Mouse (Mus musculus) cerebellum, postnatal 10 days (tissue): ENCODE data around the gene Arhgap24.

Experiments used
- DNase-seq, 2 experiments: peaks; one replicate each; pipeline ENCODE4 v3.0.0; 2021; ENCODE audit warnings: mixed read lengths in 2 of 2

The Arhgap24 gene

DNA sequence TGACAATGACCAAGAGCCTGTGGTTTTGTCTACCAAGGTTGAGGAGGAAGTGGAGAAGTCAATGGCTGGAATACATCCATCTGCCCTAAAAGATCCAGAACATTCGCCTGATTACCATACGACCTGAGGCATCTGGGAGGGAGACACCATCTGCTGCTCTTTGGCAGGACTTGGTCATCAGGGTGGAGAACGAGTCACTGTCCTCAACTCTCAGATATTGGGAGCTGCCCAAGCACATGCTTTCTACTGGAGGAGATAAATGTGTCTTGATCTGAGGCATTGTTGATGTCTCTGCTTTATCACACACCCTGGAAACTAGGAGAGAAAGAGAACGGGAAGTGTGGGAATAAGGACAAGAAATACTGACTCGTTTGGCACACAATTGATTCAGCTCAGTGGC lies 206.5 kb downstream of the Arhgap24 start:
- peak; percentile 79 to 82 for DNase-seq

DNA sequence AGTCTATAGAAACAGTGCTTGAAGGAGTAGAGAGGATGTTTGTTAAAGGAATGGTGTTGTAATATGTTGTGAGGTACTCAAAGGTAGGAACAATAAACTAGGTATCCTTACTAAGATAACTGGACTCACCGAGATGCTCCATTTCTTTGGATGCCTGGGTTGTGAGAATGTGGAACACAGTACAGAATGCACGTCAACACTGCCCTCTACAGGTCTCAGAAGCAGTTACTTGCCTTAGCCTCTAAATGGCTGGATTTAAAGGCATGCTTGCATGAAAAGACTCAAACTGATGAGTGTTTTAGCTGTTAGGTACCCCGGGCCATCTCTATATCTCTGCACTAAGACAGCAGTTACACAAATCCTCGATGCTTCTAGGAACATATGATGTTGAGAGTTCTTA lies 211.3 kb downstream of the Arhgap24 start:
- peak; percentile 83 to 89 for DNase-seq

DNA sequence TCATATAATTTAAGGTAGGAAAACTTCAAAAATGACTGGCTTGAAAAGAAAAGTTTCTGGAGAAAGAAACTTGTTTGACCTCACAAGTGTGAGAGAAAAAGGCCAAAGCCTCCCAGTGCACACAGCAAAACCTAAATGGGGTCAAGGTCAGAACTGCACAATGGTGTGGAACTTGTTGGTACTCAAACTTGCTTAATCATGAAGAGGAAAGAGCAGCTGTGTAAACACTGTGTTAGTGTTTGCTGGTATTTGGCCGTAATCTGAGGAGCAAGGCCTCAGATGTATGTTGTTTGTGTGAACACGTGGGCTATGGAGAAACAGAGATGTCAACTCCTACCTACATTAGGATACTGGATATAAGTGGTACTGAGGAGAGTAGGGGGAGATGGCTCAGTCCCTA lies 212.0 kb downstream of the Arhgap24 start:
- DNase-seq = no peak

DNA sequence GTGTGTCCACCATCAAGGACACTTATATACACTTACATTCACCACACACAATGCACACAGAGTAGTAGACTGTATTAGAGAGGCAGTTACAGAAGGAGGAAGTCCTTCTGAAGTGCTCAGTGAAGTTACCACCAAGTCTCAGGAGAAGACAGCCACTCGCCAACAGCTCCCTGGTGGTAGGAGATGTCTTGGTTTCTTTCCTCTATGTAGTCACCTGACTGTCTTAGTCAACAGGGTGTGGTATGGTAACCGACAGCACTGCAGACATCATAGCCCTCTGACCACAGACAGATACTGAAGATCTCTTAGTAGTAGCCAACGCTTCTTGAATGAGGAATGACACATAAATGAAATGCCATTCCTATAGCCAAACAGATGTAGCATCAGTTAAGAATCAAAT lies 212.7 kb downstream of the Arhgap24 start:
- no peak for DNase-seq

DNA sequence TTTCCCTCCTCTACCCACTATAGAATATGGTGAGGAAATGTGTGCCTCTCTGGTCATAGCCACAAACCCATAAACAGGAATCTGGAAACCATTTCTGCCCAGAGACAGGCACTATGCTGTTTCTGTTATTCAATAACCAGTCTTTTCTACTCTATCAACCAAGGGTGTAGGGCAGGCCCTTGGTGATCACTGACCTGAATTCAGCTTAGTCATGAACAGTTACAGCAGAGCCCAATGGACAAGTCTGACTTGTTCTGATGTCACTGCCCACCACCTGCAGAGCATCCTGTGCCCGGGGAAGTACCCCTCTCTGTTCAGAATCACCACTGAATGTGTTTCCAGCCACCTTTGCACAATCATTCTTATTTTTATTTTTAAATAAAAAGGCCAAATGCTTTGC lies 216.6 kb downstream of the Arhgap24 start:
- no peak for DNase-seq

DNA sequence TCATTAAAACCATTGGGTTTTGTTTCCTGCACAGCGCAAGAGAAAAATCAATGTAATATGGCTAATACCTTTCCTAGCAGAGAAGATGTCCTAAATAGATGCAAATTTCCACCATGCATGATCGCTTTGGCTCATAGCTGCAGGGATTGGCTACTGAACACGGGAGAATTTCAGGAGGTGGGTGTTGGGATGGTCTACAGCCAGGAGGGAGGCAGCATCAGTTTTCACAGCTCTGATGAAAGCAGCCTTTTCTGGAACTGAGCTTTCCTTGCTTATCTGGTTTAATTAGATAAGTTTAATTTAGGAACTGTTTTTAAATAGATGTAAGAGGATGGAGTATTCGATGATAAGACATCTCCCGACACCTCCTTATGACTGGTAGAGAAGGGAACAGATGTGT lies 217.2 kb downstream of the Arhgap24 start:
- peak in 1 of 2 experiments; percentile 29 for DNase-seq

DNA sequence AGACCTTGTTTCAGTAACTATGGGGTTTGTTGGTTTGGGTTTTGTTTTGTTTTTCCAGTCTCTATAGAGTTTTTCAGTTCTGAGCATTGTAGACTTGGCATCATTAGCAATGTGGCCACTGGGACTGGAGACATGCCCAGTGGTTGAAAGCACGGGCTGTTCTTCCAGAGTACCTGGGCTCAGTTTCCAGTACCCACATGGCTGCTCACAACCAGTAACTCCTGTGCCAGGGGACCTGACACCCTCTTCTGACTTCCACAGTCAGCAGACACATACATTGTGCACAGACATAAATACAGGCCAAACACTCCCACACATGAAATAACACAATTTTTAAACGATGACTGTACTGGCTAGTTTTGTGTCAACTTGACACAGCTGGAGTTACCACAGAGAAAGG lies 217.7 kb downstream of the Arhgap24 start:
- DNase-seq = peak in 1 of 2 experiments; percentile 28

DNA sequence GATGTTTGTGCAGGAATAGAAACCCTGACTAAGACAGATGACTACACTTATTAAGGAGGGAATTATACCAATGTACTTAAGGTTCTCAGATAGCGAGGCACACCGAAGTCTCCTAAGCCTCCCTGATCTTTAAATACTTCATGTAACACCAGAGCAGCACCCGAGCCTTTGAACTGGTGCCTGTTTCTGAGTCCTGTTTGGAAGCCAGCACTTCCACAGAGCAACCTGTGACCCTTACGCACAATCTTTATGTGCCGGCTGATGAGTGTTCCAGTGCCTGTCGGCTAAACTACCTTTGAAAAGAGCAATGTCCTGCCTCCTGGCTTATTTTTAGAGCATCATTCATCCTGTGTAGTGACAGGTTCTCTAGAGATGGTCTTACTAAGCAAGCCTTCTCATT lies 221.4 kb downstream of the Arhgap24 start:
- DNase-seq = no peak

DNA sequence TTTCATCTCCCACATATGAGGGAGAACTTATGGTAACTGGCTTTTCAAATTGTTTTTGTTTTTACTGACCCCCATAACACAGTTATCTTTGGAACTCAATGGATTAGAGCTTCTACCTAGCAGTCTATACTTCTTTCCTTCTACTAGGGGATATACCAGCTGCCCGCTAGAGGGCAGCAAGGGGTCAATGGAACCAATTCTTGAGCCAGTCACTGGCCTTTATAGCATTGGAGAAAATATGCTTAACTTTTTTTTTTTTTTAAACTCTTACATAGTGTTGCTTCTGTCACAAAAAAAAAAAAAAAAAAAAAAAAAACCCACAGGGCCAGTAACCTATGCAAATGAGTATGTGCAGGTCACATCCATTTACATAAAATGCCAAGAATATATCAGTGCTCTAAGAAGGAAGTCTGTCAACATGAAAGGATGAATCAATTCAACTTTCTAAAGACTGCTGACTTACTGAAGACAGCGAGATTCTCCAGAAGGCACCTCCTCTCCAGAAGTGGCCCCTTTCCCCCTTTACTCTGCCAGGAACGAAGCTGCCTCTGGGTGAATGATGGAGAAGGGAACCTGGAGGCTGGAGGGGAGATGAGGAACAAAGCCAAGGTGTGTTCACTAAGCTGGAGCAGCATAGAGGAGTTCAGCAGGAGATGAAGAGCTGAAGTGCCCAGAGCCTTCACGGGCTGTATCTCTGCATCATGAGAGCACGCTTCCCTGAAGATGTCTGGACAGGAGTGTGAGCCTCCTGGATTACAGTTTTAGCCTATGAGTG lies 222.3 kb downstream of the Arhgap24 start:
- peak; percentile 90 for DNase-seq

DNA sequence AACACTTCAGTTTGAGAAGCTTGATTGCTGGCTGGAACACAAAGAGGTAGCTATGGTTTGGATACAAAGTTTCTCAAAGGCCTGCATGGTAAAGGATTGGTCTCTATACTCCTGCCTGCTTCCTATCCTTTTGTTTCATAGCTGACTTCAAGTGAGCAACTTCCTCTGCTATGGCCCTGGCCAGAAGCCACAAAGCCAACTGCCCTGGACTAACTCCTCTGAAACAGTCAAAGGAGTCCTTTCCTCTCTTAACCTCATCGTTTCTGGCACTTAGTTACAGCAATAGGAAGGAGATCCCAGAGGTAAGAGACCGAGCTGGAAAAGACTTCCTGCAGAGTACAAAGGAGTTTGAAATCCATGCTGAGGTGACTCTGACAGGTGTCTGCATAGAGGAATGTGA lies 224.0 kb downstream of the Arhgap24 start:
- DNase-seq = no peak

DNA sequence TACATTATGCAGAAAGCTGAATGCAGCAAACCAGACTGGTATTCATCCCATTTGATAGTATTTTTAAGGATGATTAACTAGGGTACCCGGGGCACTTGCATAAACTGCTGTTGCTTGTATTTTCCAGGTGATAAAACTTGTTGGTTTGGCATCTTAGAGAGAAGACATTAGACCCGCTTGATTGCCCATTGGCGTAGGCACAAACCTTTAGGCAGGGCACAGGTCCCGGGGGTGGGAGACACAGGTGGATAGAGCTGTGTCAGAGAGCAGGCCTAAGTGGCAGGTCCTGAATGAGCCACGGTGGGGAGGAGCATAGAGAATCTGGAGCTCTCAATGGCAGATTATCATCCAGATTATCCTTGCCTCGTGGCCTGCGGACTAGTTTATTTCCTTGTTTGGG lies 229.1 kb downstream of the Arhgap24 start:
- DNase-seq = no peak

DNA sequence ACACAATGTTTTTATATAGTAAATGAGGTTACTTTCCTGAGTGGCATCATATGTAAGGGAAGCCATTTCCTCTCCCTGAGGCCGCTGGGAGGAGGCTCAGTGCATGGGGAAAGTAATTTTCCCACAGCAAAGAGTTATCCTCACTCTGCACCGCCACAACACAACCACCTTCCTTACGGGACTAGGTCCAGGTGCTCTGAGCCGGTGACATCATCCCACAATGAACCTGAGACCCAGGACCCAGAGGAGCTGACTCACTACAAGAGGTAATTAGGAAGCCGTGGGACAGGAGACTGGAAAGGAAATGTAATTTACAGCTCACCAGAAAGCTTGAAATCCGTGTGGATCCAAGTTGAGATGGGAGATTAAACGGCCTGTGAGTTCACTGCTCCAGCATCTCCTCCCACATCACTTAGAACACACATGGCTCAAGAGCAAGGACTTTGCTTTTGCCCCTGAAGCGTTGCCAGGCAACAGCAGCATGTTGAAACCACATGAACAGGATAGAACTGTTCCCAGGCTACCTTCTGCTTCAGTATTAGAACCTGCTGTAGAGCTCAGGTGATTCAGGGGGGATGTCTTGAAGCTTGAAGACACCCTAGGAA lies 238.3 kb downstream of the Arhgap24 start:
- peak; percentile 15 to 16 for DNase-seq

DNA sequence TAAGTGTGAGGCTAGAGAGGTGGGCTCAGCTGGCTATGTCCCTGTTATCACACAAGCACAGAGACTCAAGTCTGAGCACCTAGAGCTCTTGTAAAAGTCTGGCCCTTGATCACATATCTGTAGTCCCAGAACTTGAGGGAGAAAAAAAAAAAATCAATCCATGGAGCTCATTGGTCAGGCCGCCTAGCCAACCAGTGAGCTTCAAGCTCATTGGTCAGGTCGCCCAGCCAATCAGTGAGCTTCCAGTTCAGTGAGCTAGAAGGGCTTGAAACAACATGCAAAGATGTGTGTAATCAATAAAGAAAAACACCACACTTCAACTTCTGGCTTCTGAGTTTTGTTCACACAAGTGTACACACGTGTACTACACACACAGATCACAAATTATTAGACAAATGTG lies 242.4 kb downstream of the Arhgap24 start:
- DNase-seq = no peak

DNA sequence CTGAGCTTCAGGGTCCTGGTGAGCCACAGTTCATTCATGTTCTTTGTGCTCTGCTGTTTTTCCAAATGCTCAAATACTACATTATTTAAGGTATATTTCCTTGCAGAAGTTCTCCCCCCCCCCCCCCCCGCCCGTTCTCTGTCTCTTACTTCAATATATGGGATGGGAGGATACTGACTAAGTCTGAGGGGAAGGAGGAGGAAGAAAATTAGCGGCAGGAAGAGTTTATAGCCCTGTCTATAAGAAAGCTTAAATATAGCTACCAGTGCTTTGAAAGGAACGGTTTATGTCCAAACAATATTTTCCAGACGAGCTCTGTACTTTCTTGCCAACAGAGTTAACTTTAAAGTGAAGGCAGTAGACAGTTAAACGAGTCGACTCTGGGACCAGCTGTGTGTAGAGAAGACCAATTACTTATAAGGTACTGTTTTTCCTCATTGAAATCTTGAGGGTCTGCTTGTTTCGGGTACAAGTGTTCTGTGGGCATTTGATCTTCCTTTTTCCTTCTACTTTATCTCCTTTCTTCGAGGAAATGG lies 243.7 kb downstream of the Arhgap24 start:
- no peak for DNase-seq

DNA sequence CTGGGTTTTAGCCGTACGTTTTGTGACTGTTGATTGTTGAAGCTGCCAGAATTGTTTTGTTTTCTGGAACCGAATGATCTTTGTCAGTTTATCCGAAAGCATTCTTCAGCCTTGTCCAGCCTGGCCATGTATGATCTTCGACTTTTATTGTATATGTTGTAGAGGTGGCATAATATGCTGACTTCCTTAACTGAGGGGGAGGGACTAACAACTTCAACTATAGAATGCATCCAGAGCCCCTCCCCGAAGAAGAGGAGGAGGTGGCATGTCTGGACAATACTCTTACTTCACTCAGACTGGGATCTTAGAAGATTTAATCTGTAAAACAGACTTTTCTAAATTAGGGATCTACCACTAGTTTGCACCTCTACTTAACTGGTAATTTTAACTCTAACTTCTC lies 244.2 kb downstream of the Arhgap24 start:
- no peak for DNase-seq

DNA sequence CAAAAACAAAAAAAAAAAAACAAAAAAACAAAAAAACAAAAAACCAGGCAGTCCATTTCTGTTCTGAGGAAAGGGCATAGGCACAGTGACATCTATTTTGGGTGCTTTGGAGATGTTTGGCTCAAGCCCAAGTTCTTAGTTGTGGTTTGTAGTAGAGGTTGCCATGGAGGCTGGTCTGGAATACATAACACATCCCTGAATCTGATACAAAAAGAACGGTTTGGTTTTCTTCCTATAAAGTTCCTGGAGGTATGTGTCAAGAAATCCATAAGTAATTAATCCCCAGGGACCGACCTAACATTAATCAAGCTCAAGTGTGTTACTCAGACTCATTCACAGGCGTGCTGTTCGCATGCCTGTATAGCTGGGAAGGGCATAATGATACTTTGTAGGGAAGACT lies 245.8 kb downstream of the Arhgap24 start:
- DNase-seq = no peak

DNA sequence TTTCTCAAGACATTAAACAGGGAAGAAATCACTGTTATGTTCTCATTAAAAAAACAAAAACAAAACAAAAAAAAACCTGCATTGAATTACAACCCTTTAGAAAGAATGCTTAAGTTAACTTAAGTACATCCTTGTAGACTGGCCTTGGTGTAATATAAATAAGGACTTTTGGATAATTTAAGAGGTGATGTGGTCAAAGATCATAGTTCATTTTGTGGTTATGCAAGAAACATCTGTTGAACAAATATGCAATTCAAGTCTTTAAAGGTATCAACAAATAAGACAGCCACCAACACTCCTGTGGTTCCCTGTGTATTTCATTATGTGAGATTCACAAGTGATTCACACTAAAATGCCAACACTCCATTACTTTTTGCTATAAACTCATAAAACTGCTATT lies 247.3 kb downstream of the Arhgap24 start:
- DNase-seq = no peak

DNA sequence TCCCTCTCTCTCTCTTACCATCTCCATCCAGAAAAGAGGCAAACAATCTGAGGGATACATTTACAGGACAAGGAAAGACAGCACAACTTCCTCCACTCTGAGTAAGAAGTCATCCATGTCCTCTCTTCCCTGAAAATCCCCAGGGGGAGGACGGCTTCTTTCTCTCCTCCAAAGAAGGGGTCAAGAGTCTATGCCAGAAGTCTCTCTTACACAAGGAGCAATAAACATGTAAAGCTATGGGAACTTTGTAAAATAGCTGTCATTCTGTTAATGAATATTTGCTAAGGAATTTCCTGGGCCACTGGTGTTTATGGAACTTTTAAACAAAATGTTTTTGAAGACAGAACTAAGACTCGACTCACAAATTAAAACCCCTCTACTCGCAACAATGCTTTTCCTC lies 248.3 kb downstream of the Arhgap24 start:
- no peak for DNase-seq

DNA sequence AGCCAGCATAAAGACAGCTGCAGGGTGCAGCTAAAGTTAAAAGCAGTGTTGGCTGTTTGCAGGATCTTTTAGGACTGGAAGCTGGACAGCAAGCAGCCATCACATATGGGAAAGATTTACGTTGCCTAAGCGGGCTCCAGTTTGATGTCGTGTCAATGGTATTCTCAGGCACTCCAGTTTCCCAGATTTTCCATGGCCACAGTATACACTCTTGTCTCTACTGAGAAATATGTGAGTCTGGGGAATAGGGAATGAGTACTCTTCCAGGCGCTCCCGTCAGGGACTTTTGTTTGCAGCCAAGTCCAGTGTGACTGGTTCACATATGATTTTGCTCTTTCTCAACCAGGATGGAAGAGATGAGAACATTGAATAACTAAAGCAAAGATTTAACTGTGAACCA lies 254.9 kb downstream of the Arhgap24 start:
- DNase-seq = no peak

DNA sequence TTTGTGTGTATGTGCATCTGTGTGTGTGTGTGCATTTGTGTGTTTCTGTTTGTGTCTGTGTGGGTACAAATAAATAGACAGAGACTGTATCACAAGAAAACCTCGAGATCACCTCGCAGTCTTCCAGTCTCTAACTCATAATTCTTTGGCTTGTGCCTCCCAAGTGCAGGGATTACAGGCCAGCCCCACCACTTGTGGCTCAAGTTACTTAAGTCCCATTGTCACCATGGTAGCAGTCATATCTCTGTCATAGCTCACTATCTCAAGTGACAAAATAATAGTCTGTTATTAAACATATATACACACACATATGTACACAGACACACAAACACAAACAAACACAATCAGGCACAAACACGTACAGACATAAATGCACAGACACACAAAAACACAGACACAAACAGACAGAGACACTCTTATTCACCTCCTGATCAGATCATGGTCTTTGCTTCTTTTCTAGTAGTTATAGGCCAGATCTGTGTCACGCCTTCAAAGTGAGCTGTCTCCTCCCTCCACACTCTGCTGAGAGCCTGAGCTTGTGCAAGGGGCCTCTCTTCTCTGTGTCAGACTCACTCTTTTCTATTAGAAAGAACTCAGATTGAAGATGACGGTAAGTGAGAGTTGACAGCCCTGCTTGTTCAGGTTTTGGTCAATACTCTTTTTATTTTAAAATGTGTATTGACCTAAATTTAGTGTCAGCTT lies 261.5 kb downstream of the Arhgap24 start:
- DNase-seq = no peak

DNA sequence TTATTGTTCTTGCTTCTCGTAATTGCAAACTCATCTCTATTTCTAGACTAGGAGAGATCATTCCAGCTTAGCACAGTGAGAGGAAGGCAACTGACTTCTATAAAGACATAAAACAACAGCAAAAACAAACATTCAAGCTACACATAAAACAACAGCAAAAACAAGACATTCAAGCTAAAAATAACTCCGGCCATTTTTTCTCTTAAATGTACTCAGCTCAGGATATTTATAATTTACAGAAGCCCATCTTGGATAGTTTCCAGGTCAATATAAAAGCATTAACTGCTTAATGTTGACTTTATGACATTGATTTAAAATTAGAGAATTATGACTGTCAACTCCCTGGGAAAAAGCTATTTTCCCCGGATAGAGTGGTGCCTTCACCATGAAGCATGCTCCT lies 262.2 kb downstream of the Arhgap24 start:
- no peak for DNase-seq

DNA sequence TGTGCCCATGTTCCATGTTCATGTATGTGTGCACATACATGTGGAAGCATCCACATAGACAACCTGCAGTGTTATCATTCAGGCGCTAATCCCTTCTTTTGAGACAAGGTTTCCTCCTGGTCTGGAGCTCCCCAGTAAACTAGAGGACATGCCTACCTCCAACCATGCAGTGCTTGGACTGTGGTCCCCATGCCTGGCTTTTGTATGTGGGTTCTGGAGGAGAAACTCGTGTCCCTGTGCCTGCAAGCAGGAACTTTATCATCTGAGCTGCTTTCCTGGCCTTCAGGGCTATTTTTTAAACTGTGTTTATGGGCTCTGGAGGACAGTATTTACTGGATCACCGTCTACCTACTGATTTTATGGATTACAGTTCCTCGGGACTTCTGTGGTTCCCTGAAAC lies 262.9 kb downstream of the Arhgap24 start:
- DNase-seq = no peak

DNA sequence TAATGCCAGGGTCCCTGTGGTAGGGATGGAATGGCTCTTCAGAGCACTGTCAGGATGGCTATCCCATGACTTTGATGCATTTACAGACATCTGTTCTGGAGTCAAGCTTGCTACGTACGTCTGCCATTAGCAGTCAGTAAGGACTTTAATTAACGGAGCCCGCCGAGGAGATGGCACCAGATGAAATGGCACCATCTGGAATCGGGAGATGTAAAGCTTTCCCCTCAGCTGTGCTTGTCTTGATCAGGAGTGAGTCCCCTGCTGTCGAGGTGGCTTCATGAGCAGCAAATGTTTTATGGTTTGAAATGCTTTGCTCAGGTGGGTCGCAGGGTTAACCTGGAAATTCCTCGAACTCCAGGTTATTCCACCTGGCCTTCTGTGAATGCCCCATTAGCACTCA lies 267.0 kb downstream of the Arhgap24 start:
- DNase-seq = peak; percentile 21 to 57

DNA sequence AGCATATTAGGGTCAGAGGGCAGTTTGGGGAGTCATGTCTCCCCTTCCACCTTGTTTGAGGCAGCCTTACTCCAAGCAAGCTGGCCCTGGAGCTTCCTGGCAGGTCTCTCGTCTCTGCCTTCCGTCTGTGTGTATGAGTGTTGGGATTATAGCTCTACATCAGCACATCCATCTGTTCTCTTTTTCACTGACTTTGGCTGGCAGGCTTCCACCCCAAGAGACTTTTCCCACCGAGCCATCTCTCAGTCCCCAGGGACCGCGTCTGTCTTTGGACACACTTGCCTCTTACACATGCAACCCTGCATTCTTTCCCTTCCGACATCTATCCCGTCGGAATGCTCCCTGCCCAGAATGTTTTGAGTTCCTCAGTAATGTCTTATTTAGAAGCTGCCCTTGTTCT lies 267.8 kb downstream of the Arhgap24 start:
- peak; percentile 71 to 77 for DNase-seq
